Mouse (Mus musculus): ENCODE results near the gene Fgf18.

Fgf18 gene

GRCm38 (mm10) chr11:33147171-33147571, at the start of gene Fgf18:
Gene Fgf18 (minus strand): TSS chr11:33147400.
- ChIA-PET CTCF (interaction anchor here in 1 of 4 experiments (0.9 to 1.2 kb wide), 2 partner anchors 50 to 600 kb away, joined by 3 to 4 read pairs; no protein-coding TSS in a partner anchor), POLR2A (interaction anchor here in 3 of 4 experiments (0.6 to 9.6 kb wide), 16 partner anchors 9 to 315 kb away, joined by 3 to 242 read pairs (median 6); partner anchors contain the start of gene Npm1 (in 3 of the 3))

- POLR2A ChIA-PET = interaction anchor here in 3 of 4 experiments (0.7 to 3.3 kb wide), 6 partner anchors 9 to 358 kb away, joined by 3 to 12 read pairs (median 4); no protein-coding TSS in a partner anchor
- CTCF ChIA-PET = interaction anchor here in 1 of 4 experiments (1.0 kb wide), 1 partner anchor 20 kb away, joined by 3 read pairs; no protein-coding TSS in a partner anchor
Observed at GRCm38 (mm10) chr11:33196447-33197132, 49.4 kb upstream of the Fgf18 start.

- POLR2A ChIA-PET = interaction anchor here in 3 of 4 experiments (0.6 to 3.3 kb wide), 6 partner anchors 8 to 359 kb away, joined by 3 to 15 read pairs (median 4); partner anchors contain the start of gene Tlx3 (in 1 of the 3)
- CTCF ChIA-PET = interaction anchor here in 1 of 4 experiments (1.0 kb wide), 1 partner anchor 19 kb away, joined by 3 read pairs; no protein-coding TSS in a partner anchor
Observed at GRCm38 (mm10) chr11:33195531-33196446, 48.6 kb upstream of the Fgf18 start.

DNA sequence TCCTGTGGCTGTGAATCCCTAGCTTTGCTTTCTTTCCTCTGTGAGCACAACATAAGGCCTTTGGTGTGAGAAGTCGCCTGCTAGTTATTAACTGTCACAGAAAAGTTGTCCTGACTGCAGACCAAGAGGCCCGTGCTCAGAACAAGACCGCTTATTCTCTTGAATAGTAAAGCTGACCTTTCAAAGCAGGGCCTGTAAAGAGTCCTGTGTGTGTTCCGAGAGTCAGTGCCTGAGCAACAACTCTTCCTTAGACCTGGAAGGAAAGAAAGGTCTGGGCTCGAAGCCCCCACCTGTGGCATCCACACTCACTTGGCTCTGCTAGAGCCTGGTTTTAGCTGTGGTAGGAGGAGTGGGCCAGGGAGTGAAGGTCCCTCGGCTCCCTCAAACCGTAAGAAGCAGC, 47.9 kb upstream of the Fgf18 start:
- ChIA-PET CTCF (interaction anchor here in 1 of 4 experiments (1.6 kb wide), 1 partner anchor 18 kb away, joined by 6 read pairs; no protein-coding TSS in a partner anchor), POLR2A (interaction anchor here in 2 of 4 experiments (0.6 to 2.6 kb wide), 5 partner anchors 9 to 52 kb away, joined by 3 to 15 read pairs (median 4); partner anchors contain the start of gene Tlx3 (in 2 of the 2))

GRCm38 (mm10) chr11:33193695-33194094, 46.5 kb upstream of the Fgf18 start:
- ChIA-PET POLR2A (interaction anchor here in 3 of 4 experiments (0.7 to 2.6 kb wide), 12 partner anchors 10 to 361 kb away, joined by 3 to 15 read pairs (median 4); partner anchors contain the start of gene Tlx3 (in 2 of the 3)), CTCF (interaction anchor here in 2 of 4 experiments (0.6 to 1.6 kb wide), 4 partner anchors 9 to 425 kb away, joined by 3 to 6 read pairs (median 4); no protein-coding TSS in a partner anchor)

GRCm38 (mm10) chr11:33181804-33182203, 34.6 kb upstream of the Fgf18 start:
- POLR2A ChIA-PET = interaction anchor here in 2 of 4 experiments (1.3 to 6.5 kb wide), 6 partner anchors 9 to 370 kb away, joined by 5 to 43 read pairs (median 16); partner anchors contain the start of genes Npm1 (in 1 of the 2) and Tlx3 (in 1 of the 2)
- CTCF ChIA-PET = interaction anchor here in 1 of 4 experiments (0.7 kb wide), 1 partner anchor 1249 kb away, joined by 3 read pairs; no protein-coding TSS in a partner anchor

DNA sequence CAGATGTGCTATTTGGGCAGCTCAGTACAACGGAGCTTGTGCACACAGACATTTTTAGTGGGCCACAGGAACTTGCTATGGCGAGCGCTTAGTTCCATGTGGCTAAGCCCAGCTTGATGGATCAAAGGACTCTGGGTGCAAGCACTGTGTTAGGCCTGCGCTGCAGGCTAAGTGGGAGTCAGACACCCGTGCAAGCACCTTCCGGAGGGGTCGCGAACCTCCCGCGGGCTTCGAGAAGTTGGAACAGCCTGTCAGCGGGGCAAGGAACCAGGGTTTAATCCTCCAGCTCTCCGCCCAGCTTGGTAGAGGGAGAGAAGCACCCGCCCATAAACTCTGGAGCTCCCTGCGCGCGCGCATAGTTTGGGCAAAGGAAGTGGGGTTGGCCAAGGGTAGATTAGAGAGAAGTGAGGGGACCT, 33.5 kb upstream of the Fgf18 start:
- ChIA-PET CTCF (interaction anchor here (0.6 to 2.1 kb wide), 11 partner anchors 17 to 545 kb away, joined by 3 to 12 read pairs (median 3); partner anchors contain the start of gene Npm1 (in 1 of the 4)), POLR2A (interaction anchor here in 3 of 4 experiments (0.6 to 6.5 kb wide), 20 partner anchors 10 to 434 kb away, joined by 3 to 43 read pairs (median 5); partner anchors contain the start of genes Npm1 (in 2 of the 3) and Tlx3 (in 1 of the 3))

DNA sequence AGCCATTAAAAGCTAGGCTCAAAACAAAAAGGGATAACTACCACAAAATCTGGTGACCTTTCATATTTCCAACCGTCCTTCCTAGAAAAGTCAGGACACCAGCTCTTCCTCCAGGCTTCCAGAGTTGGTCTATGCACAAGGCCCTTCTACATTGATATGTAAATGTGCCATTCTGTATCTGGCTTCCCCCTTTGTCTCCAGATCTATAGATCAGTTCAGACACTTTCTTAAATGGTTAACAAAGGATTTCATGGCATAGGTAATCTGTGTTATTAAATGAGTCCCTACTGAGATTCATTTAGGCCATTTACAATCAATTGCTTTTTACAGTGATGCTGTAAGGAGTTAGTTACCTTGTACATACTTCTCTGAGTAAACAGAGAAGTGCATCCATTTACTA, 32.6 kb upstream of the Fgf18 start:
- CTCF ChIA-PET = interaction anchor here (0.5 to 2.1 kb wide), 10 partner anchors 35 to 829 kb away, joined by 3 to 12 read pairs (median 4); no protein-coding TSS in a partner anchor
- POLR2A ChIA-PET = interaction anchor here (0.5 to 6.5 kb wide), 18 partner anchors 11 to 643 kb away, joined by 3 to 43 read pairs (median 4); partner anchors contain the start of genes Npm1 (in 2 of the 4), Gabrp (in 1 of the 4) and Tlx3 (in 1 of the 4)

DNA sequence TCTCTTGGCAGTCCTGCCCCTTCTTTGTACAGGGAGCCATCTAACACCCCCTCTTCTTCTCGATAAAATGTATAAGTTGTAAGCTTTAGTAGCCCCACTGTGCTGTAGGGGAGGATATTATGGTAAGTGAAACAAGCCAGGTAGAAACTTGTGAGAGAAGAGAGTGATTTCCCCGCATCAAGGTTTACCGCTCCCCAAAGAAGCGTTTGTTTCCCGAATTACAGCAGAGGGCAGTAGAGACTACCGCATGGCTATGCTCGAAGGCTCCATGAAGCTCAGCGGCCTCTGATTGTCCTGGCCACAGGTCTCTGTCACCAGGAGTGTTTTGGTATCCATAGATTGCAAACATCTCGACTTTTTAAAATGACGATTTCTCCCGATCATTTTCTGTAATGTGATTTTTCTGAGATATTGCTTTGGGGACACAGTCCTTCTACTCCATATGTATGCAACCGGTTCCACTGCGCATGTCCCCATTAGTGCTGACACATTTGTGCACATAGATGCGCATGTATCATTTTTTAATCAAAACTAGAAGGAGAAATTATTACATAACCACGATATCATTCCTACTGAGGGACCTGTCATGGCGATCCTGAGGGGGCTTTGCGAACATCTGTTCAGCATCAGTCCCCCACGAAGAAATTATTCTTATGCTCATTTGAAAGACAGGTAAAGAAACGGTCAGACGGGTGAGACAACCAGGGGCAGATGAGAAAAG, 29.5 kb upstream of the Fgf18 start:
- CTCF ChIA-PET = interaction anchor here (0.5 to 2.4 kb wide), 29 partner anchors 9 to 557 kb away, joined by 3 to 16 read pairs (median 4); no protein-coding TSS in a partner anchor
- POLR2A ChIA-PET = interaction anchor here (0.6 to 6.5 kb wide), 11 partner anchors 11 to 438 kb away, joined by 3 to 38 read pairs (median 4); partner anchors contain the start of gene Npm1 (in 2 of the 4)

DNA sequence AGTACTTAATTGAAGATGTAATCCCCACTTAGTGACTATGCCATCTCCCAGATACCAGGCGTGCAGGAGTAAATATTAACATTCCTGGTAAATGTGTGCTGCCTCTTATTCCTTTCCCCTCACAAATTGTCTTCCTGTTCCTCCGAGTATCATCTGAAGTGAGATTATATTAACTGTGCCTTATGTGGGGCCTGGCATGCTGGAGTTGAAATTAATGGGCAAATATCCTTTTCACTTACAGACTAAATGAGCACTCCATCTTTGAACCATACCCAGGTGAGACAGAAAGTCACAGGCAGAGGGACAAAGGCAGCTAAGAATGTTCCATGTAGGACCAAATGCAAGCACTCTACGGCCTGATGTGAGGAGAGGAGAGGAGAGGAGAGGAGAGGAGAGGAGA, 28.6 kb upstream of the Fgf18 start:
- ChIA-PET CTCF (interaction anchor here in 3 of 4 experiments (0.6 to 1.9 kb wide), 5 partner anchors 33 to 549 kb away, joined by 3 to 5 read pairs (median 4); no protein-coding TSS in a partner anchor), POLR2A (interaction anchor here in 3 of 4 experiments (0.8 to 6.5 kb wide), 9 partner anchors 8 to 362 kb away, joined by 3 to 38 read pairs (median 3); partner anchors contain the start of gene Npm1 (in 2 of the 3))

- POLR2A ChIA-PET = no interaction called here
- CTCF ChIA-PET = interaction anchor here in 1 of 4 experiments (0.8 kb wide), 1 partner anchor 12 kb away, joined by 3 read pairs; no protein-coding TSS in a partner anchor
Observed at GRCm38 (mm10) chr11:33170489-33170888, 23.3 kb upstream of the Fgf18 start.

DNA sequence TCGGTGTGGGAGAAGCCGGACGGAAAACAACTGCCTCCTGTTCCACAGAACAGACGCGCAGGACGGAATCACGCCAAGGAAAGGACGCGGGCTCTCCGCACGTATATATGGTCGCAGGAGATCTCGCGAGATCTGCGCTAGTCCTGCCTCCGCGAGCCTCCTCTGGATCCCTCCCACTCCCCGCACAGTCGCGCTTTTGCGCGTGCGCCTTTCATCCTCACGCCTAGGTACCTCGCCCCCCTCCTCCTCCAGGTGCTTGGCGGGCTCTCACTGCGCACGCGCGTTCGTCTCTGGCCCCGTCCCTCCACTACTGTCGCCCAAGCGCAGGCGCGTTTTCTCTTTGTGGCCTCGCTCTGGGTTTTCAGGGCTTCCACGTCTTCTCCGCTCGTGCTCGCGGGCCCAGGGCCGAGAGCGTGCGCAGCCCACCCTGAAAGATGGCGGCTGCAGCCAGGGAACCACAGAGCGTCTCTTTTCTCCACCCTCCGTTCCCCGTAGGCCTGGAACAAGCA, 15.9 kb upstream of the Fgf18 start, which contains the start of gene Npm1:
Npm1 (minus strand) TSS at position 209 of the 509 bp plus-strand sequence.
- POLR2A ChIA-PET = interaction anchor here in 3 of 4 experiments (0.6 to 9.1 kb wide), 58 partner anchors 8 to 581 kb away, joined by 3 to 242 read pairs (median 4); partner anchors contain the start of genes Ranbp17 (in 2 of the 3), Tlx3 (in 2 of the 3), Fbxw11 (in 1 of the 3) and Fgf18 (in 1 of the 3)
- CTCF ChIA-PET = interaction anchor here in 1 of 4 experiments (0.7 kb wide), 1 partner anchor 17 kb away, joined by 3 read pairs; no protein-coding TSS in a partner anchor

GRCm38 (mm10) chr11:33162211-33162997, 15.2 kb upstream of the Fgf18 start:
- CTCF ChIA-PET = no interaction called here
- POLR2A ChIA-PET = interaction anchor here (0.6 to 9.1 kb wide), 57 partner anchors 9 to 567 kb away, joined by 3 to 242 read pairs (median 4); partner anchors contain the start of genes Ranbp17 (in 2 of the 4), Tlx3 (in 2 of the 4), Fgf18 (in 1 of the 4) and Gabrp (in 1 of the 4)

DNA sequence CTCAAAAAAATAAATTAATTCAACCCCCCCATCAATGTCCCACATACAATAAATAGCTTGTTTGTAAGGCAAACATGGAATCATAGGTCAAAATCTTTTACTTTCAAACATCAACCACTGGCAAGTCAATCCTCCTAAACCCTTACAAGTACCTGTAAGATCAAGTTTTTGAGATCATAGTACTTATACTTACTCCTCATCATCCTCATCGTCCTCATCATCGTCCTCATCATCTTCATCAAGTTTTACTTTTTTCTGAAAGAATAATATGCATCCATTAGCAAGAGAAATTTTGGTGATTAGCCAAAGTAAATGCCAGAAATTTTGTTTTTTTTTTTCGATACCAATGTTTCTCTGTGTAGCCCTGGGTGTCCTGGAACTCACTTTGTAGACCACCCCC, 12.5 kb upstream of the Fgf18 start:
- CTCF ChIA-PET = no interaction called here
- POLR2A ChIA-PET = interaction anchor here (0.5 to 9.1 kb wide), 13 partner anchors 9 to 545 kb away, joined by 3 to 242 read pairs (median 6); partner anchors contain the start of genes Fgf18 (in 1 of the 4) and Tlx3 (in 1 of the 4)

All from embryonic stem cell, embryonic (primary cell).